Mouse (Mus musculus) embryo, embryonic 11.5 days (tissue): Measurements from ENCODE around the gene Krt82.
"Not testable (repeated sequence)": the region's sequence is repeated elsewhere in the genome, so short reads cannot be mapped to it uniquely, and the experiment has no call there.

ENCODE experiments used
- DNase-seq: peaks from one replicate; pipeline ENCODE4 v3.0.0-alpha.2; 2012; ENCODE audit warnings: low read depth, low spot score

The Krt82 gene

DNA sequence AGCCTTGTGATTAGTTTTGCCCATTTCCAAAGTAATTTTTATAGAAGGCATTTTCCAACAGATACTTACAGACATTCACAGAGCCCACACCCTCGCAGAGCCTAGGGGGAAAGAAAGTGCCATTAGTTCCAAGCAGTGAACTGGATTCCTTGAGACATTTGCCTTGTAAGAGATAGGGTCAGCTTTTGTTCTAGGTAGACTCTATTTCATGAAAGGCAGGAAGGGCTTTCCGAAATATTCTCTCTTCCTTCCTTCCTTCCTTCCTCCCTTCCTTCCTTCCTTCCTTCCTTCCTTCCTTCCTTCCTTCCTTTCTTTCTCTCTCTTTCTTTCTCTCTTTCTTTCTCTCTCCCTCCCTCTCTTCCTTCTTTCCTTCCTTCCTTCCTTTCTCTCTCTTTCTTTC, 33.3 kb downstream of the Krt82 start, which contains the start of gene Gm49425:
TSS of gene Gm49425 (minus strand) at position 101 of the 400 bp plus-strand sequence.
- not testable (repeated sequence) for DNase-seq

DNA sequence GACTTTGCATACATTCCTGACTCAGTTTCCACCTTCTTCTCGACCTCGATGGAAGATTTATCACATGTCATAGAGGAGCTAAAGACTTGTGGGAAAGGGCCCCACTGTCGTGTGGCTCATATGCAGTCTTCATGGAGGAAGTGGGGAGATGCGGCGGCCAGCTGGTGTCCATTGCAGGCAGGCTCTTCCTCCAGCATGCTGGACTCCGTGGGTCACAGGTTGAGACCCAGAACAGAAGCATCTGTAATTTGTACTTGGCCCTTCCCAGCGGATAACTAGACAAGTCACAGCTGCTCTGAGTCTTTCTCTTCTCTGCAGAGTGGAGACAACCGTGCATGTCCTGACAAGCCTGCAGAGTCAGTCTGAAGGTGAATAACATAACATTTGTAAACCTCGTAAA, 42.2 kb downstream of the Krt82 start:
- DNase-seq: no peak

- DNase-seq: no peak
These were observed 43.3 kb downstream of the Krt82 start for GRCm38 (mm10) chr15:101506896-101507758.

DNA sequence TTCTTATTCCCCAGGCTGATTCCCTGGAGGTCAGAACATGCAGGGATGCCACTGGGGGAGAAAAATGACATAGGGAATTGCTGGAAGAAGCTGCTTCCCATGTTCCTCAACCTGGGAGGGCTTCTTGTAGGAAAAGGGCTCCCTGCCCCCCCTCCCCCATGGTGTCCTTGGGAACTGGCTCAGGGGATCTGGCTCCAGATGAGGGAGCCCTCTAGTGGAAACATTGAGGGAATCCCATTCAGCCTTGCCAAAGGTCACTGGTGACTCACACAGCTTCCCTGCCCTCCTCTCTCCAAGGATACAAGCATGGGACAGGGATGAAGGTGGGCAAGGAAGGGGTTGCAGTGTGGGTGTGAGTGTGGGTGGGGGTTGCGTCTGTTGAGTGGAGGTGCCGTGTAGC, 53.3 kb downstream of the Krt82 start:
- DNase-seq: peak; percentile 17

DNA sequence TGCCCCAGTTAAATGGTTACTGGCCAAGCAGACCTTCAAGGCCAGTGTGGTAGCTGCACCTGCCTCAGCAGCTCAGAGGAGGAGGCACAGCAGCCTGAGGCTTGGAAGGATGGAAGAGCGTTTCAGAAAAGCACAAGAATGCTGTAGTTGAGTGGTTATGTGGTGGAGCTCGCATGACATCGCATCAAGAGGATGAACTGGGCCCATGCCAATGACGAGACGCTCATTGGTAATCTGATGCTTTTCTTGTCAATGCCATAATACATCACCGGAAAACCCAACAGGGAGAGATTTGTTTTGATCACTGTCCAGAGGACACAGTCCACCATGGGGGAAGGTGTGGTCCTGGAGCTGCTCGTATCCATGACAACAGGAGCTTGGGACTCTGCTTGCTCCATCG, 55.2 kb downstream of the Krt82 start:
- no peak for DNase-seq

DNA sequence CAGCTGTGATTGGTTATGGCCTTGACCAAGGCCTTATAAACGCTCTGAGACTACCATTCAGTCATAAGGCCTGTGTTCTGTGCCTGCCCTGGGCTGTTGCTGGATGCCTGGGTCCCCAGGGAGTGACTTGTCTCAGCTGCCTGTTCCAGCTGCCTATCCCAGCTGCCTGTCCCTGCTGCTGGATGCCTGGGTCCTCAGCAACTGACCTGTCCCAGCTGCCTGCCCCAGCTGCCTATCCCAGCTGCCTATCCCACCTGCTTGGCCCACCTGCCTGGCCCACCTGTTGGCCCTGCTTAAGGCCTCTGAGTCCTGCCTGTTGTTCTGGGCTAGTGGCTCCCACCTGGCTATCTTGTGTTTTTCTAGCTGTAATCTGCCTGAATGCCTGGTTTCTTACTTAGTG, 56.3 kb downstream of the Krt82 start:
- DNase-seq: no peak

GRCm38 (mm10) chr15:101493713-101494112, 56.8 kb downstream of the Krt82 start:
- no peak for DNase-seq

DNA sequence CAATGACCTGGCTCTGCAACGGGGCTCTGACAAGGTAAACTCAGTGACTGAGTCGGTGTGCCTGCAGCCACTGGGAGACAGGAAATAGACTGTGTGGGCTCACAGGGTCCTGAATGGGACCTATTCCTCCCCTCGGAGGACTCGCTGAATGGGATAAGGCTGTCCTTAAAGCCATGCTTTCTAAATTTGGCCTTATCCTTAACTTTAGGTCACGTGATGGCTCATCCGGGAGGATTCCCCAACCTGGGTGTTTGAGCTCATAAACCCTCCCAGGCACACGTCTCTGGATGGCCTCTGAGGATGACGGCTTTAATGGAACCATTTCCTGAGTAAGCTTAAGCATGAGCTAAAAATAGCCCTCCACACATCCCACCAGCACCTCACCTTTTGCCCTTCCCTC, 57.7 kb downstream of the Krt82 start:
- DNase-seq: no peak

DNA sequence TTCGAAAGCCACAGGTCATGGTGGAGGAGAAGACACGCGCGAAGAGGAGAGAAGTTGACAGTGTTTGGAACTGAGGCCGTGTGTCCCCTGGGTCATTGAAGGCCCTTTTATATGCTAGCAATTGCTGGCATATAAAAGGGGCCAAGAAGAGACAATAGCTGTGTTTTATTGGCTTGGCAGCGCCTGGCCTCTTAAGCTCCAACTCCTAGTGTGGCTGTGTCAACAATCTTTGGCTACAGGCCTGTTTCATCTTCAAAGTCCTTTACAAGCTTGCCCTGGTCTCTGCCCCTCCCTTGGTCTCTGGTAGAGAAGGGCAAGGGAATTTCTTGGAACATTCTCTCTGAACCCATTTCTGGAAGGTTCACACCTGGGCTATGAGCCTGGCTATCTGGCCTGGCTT, 59.0 kb downstream of the Krt82 start, which contains the start of gene Krt83:
TSS of gene Krt83 (minus strand) at position 82 of the 400 bp plus-strand sequence.
- DNase-seq: no peak
